Mouse (Mus musculus): ENCODE measurements around the gene Best2. TPM values are rescaled to one million over a fixed set of nuclear protein-coding genes. Genes with fewer than 3 reads are reported as not detected.
A peak's percentile ranks its signal among the peaks of the same experiment; 100 is the strongest.

The Best2 gene
- polyA plus RNA-seq, 1 experiment from 2014 or later: not detected

DNA sequence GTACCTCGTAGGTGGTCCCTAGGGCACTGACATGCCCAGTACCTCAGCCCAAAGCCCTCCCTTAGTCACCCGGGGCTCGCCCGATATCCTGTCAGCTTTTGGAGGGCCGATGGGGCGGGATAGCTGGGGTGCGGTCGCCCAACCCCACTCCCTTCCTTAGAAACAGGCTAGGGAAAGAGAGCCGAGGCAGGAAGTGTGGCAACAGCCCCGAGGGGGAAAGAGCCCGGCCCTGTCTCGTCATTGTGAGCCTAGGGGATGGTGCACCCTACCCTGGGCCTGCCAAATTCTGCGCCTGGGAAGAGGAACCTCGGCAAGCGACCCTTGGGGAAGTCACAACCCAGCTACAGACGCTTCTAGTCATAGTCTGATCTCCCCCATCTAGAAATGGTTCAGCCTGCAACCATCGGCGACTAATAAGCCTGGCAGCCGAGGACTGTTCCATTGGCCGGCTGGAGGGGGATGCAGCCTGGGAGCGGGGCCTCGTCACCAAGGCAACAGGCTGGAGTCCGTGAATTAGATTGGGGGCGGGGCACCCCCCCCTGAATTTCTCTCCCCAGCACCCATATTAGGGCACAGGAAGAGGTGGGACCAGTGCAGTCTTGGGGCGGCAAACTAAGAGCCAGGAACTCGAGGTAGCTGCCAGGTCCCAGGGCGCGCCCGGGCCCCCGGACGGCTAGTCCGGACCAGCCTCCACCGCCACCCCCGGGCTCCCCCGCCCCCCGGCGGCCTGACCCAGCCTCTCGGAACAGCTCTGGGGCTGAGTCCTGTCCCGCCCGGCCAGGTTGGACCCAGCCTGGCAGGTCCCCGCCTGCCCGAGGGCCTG lies 34.5 kb downstream of the Best2 start:
- WGBS: 3% methylated on average over 42 of the region's 42 CpGs
- Histone ChIP-seq H3K4me2 (replicated peaks) (peak overlapping the region; percentile 90), H3K36me3 (0 out of 2 replicates have a peak, but pooled peaks cover 5% of the 10 kb centered on the region), H3K9me3 (no peaks in the 10 kb centered on the region), H3K4me3 (peak overlapping the region; percentile 33), H3K27me3 (peaks cover 13% of the 10 kb centered on the region; the same call in 1 of the 2 replicates), H3K27ac (replicated peaks) (peak overlapping the region; percentile 31), H3K4me1 (peaks cover 67% of the 10 kb centered on the region), H3K9ac (replicated peaks) (peak overlapping the region; percentile 1; the same call in 1 of the 2 replicates)
- peak; percentile 33; the same call in 1 of the 2 replicates for ATAC-seq (replicated peaks)

- peak within 1 kb of the TSS; percentile 52 for H3K9ac ChIP-seq (replicated peaks)
- WGBS: under 1% methylated on average over 63 of the region's 63 CpGs
- no peaks in the 10 kb centered on the region for H3K9me3 ChIP-seq
- H3K36me3 ChIP-seq: peaks cover 14% of the 10 kb centered on the region; the same call in 1 of the 2 replicates
- peak; percentile 34 for ATAC-seq (replicated peaks)
- H3K4me1 ChIP-seq: peaks cover 65% of the 10 kb centered on the region
- peaks cover 13% of the 10 kb centered on the region; the same call in 1 of the 2 replicates for H3K27me3 ChIP-seq
- peak within 1 kb of the TSS; percentile 54 for H3K4me3 ChIP-seq
- H3K4me2 ChIP-seq (replicated peaks): peak within 1 kb of the TSS; percentile 90
- peak within 1 kb of the TSS; percentile 31 for H3K27ac ChIP-seq (replicated peaks)
Measured at GRCm38 (mm10) chr8:84978248-84978940, 35.9 kb downstream of the Best2 start, which contains the start of gene Junb. TSS of gene Junb (minus strand) at chr8:84978718.

GRCm38 (mm10) chr8:84977435-84978247 lies 36.7 kb downstream of the Best2 start:
- ATAC-seq (replicated peaks): no peak
- WGBS: 2% methylated on average over 70 of the region's 70 CpGs
- peaks cover 13% of the 10 kb centered on the region; the same call in 1 of the 2 replicates for H3K27me3 ChIP-seq
- H3K4me2 ChIP-seq (replicated peaks): peak overlapping the region; percentile 90
- no peaks in the 10 kb centered on the region for H3K9me3 ChIP-seq
- peak overlapping the region; percentile 54 for H3K4me3 ChIP-seq
- peaks cover 20% of the 10 kb centered on the region for H3K36me3 ChIP-seq
- peaks cover 68% of the 10 kb centered on the region for H3K4me1 ChIP-seq
- H3K27ac ChIP-seq (replicated peaks): 0 out of 2 replicates have a peak overlapping the region, but pooled peaks have one; percentile 5
- H3K9ac ChIP-seq (replicated peaks): peak overlapping the region; percentile 52

DNA sequence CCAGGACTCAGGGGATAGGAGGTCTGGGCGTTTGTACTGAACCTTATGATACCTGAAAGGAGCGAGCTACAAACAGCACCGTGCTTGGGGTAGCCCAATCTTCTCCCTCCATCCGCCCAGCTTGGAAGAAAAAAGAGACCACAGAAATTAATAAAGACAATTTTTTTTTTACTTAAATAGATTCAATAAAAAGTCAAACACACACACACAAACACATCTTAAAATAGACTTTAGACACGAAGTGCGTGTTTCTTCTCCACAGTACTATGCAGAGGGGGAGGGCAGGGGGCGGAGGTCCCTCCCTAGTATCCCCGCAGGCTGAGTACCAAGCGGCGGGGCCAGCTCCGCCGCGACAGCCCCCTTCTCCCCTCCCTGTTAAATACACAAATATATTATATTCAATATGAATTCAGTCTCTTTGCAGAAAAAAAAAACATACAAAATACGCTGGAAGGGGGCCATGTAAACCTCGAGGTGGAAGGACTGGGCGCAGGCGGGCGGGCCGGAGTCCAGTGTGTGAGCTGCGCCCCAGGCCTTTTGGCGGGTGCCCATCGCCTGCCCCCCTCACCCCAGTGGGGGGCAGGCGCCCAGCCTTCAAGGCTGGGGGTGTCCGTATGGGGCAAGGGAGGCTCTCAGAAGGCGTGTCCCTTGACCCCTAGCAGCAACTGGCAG lies 37.4 kb downstream of the Best2 start:
- H3K27me3 ChIP-seq: peaks cover 13% of the 10 kb centered on the region; the same call in 1 of the 2 replicates
- no peaks in the 10 kb centered on the region for H3K9me3 ChIP-seq
- peaks cover 28% of the 10 kb centered on the region for H3K36me3 ChIP-seq
- H3K27ac ChIP-seq (replicated peaks): 0 out of 2 replicates have a peak overlapping the region, but pooled peaks have one; percentile 44
- no peak for ATAC-seq (replicated peaks)
- H3K9ac ChIP-seq (replicated peaks): peak overlapping the region; percentile 52
- H3K4me1 ChIP-seq: peaks cover 73% of the 10 kb centered on the region
- WGBS: 2% methylated on average over 25 of the region's 25 CpGs
- peak overlapping the region; percentile 90 for H3K4me2 ChIP-seq (replicated peaks)
- peak overlapping the region; percentile 54 for H3K4me3 ChIP-seq

GRCm38 (mm10) chr8:84976031-84976762 lies 38.1 kb downstream of the Best2 start:
- H3K9me3 ChIP-seq: no peaks in the 10 kb centered on the region
- H3K27ac ChIP-seq (replicated peaks): peak overlapping the region; percentile 44
- peak overlapping the region; percentile 54 for H3K4me3 ChIP-seq
- peak; percentile 88 for ATAC-seq (replicated peaks)
- H3K9ac ChIP-seq (replicated peaks): peak overlapping the region; percentile 52
- H3K4me1 ChIP-seq: peaks cover 80% of the 10 kb centered on the region
- WGBS: 2% methylated on average over 60 of the region's 61 CpGs
- peak overlapping the region; percentile 90 for H3K4me2 ChIP-seq (replicated peaks)
- H3K27me3 ChIP-seq: peaks cover 13% of the 10 kb centered on the region; the same call in 1 of the 2 replicates
- peaks cover 35% of the 10 kb centered on the region for H3K36me3 ChIP-seq

DNA sequence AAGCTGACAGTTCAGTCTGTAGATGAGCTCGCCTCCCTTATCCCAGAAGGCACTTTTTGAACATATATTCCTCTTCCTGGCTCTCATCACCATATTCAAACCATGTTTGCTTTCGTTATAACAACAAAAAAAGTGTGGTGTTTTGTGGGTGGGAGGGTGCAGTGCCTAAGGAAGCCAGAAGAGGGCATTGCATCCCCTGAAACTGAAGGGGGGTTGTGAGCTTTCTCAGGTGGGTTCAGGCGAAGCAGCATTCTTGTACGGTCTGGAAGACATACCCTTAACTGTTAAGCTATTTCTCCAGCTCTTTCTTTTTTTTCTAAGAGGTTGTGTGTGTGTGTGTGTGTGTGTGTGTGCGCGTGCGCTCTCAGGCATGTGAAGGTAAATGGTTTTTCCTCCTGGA lies 38.9 kb downstream of the Best2 start:
- peaks cover 13% of the 10 kb centered on the region; the same call in 1 of the 2 replicates for H3K27me3 ChIP-seq
- no peak overlapping the region for H3K27ac ChIP-seq (replicated peaks)
- no peak for ATAC-seq (replicated peaks)
- H3K9me3 ChIP-seq: no peaks in the 10 kb centered on the region
- H3K4me2 ChIP-seq (replicated peaks): peak overlapping the region; percentile 90
- peaks cover 38% of the 10 kb centered on the region for H3K36me3 ChIP-seq
- H3K4me3 ChIP-seq: no peak overlapping the region
- H3K4me1 ChIP-seq: peaks cover 80% of the 10 kb centered on the region
- no peak overlapping the region for H3K9ac ChIP-seq (replicated peaks)
- 32% methylated on average over 7 of the region's 7 CpGs for WGBS

DNA sequence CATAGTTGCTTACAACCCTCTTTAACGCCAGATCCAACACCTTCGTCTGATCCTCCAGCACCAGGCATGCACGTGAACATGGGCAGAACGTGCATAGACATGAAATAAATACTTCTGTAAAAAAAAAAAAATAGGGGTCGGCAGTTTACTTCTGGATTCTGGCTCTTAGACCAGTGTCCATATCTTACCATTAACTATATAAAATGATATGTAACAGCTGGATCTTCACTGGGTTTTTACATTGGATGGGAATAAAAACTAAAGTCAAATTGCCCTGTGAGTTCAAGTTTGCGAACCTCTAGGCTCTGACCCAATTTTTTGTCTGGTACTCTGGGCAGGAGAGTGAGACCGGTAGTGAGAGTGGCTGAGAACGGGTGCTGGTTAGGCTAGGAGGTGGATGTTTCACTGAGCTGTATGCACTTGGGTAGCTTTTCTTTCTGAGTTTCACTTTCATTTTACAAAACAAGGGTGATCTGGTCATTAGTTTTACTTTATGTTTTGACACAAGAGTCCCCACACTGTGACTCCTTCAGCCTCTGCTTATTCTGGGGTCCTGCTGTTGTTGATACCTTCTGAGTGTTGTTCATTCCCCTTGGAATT lies 39.7 kb downstream of the Best2 start:
- peaks cover 75% of the 10 kb centered on the region for H3K4me1 ChIP-seq
- 78% methylated on average over 8 of the region's 8 CpGs for WGBS
- no peak overlapping the region for H3K9ac ChIP-seq (replicated peaks)
- no peak overlapping the region for H3K4me2 ChIP-seq (replicated peaks)
- peaks cover 13% of the 10 kb centered on the region; the same call in 1 of the 2 replicates for H3K27me3 ChIP-seq
- no peak overlapping the region for H3K4me3 ChIP-seq
- H3K27ac ChIP-seq (replicated peaks): no peak overlapping the region
- no peak for ATAC-seq (replicated peaks)
- no peaks in the 10 kb centered on the region for H3K9me3 ChIP-seq
- H3K36me3 ChIP-seq: peaks cover 38% of the 10 kb centered on the region

DNA sequence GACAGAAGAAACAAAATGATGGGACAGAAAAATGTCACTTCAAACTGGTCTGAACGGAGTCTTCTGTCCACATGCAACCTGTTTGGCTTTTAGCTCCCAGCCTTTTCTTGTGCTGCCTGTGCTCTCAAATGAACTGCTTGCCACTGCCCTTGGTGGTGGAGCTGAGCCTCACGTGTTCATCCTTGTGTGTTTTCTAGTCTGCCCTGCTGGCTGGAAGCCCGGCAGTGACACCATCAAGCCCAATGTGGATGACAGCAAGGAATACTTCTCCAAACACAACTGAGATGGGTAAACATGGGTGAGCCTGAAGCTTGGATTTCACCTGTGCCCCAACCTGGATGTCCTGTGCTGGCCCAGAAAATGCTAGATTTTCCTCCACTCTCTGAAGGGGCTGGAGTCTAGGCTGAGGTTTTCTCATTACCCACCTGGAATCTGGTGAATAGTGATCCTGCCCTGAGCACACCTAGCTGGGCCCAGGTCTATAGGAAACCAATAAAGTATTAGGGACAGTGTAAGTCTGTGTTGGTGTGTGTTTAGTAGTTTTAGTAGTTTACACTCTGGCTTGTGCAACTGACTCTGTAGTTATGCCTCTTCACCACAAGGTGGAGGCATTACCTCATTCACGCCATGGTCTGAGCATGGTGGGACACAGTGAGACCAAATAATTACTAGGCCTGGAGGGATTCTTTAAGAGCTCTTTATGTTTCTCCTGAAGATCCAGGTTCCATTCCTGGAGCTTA lies 40.4 kb downstream of the Best2 start:
- 60% methylated on average over 4 of the region's 4 CpGs for WGBS
- H3K4me1 ChIP-seq: peaks cover 68% of the 10 kb centered on the region
- no peak overlapping the region for H3K27ac ChIP-seq (replicated peaks)
- H3K4me2 ChIP-seq (replicated peaks): no peak overlapping the region
- H3K9me3 ChIP-seq: no peaks in the 10 kb centered on the region
- ATAC-seq (replicated peaks): no peak
- peaks cover 13% of the 10 kb centered on the region; the same call in 1 of the 2 replicates for H3K27me3 ChIP-seq
- H3K36me3 ChIP-seq: peaks cover 38% of the 10 kb centered on the region
- H3K4me3 ChIP-seq: no peak overlapping the region
- no peak overlapping the region for H3K9ac ChIP-seq (replicated peaks)

- Histone ChIP-seq H3K36me3 (peaks cover 38% of the 10 kb centered on the region), H3K9me3 (no peaks in the 10 kb centered on the region), H3K4me1 (peaks cover 68% of the 10 kb centered on the region), H3K4me3 (no peak overlapping the region), H3K27me3 (peaks cover 12% of the 10 kb centered on the region; the same call in 1 of the 2 replicates), H3K27ac (replicated peaks) (no peak overlapping the region), H3K4me2 (replicated peaks) (no peak overlapping the region), H3K9ac (replicated peaks) (no peak overlapping the region; the same call in 1 of the 2 replicates)
- no peak for ATAC-seq (replicated peaks)
- 92% methylated on average over 1 of the region's 1 CpGs for WGBS
Measured at GRCm38 (mm10) chr8:84973079-84973478, 41.3 kb downstream of the Best2 start.

DNA sequence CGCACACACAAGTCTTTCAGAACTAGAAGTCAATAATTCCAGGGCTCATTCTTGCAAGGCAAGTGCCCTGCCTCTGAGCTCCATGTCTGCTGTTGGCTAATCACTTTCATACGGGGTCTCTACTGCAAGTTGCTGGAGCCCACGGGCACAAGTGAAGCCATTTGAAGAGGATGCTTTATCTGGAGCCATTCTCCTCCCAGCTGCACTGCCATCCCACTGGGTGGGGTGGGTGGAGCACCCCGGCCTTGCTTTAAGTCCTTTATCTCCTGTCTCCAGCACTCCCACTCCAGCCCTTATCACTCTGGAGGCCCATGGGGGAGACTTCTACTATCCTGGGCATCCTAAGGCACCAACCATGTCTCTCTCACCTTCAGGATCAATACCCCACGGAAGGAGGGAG lies 43.4 kb downstream of the Best2 start:
- H3K4me1 ChIP-seq: peaks cover 54% of the 10 kb centered on the region
- WGBS: 71% methylated on average over 5 of the region's 5 CpGs
- H3K4me3 ChIP-seq: peak overlapping the region; percentile 74
- ATAC-seq (replicated peaks): no peak
- H3K9ac ChIP-seq (replicated peaks): peak overlapping the region; percentile 88
- H3K27me3 ChIP-seq: no peaks in the 10 kb centered on the region
- H3K27ac ChIP-seq (replicated peaks): peak overlapping the region; percentile 72
- H3K4me2 ChIP-seq (replicated peaks): peak overlapping the region; percentile 86
- peaks cover 38% of the 10 kb centered on the region for H3K36me3 ChIP-seq
- no peaks in the 10 kb centered on the region for H3K9me3 ChIP-seq

Data from forebrain, embryonic 15.5 days (tissue).